Mouse (Mus musculus): ENCODE measurements at regions not wholly inside any gene's neighbourhood (a gene's known extent, or its start where the extent isn't known, plus 50 kb on each side); places are given as distances from the start of the nearest gene placed in this dataset.

GRCm38 (mm10) chr2:92856047-92856446 lies 58.9 kb upstream of the Syt13 start:
- 69% methylated on average over 12 of the region's 12 CpGs for WGBS
- no peak overlapping the region for H3K4me3 ChIP-seq (ENCODE audit: extremely low read depth, insufficient read depth, insufficient read length)
- no peaks in the 10 kb centered on the region for H3K36me3 ChIP-seq (ENCODE audit: control insufficient read depth, insufficient read depth, low read length)
- H3K27me3 ChIP-seq (ENCODE audit: control insufficient read depth, insufficient read depth, low read length): no peaks in the 10 kb centered on the region
- no peak for TF ChIP-seq CTCF (IDR thresholded peaks at IDR 0.05; ENCODE audit: extremely low read depth, insufficient read depth, insufficient read length, insufficient replicate concordance)
- no peak for TF ChIP-seq POLR2A (IDR thresholded peaks at IDR 0.05; ENCODE audit: low read depth, low read length)
- H3K4me1 ChIP-seq (ENCODE audit: control insufficient read depth, insufficient read depth, insufficient read length): no peaks in the 10 kb centered on the region
- no peak for DNase-seq (ENCODE audit: low read depth in 1 of 2, low spot score in 2 of 2)
- no peak overlapping the region for H3K27ac ChIP-seq (ENCODE audit: insufficient read depth, low read length)

GRCm38 (mm10) chr2:92860502-92861197 lies 54.2 kb upstream of the Syt13 start:
- DNase-seq (ENCODE audit: low read depth in 1 of 2, low spot score in 2 of 2): no peak
- WGBS: 79% methylated on average over 8 of the region's 8 CpGs
- H3K4me1 ChIP-seq (ENCODE audit: control insufficient read depth, insufficient read depth, insufficient read length): no peaks in the 10 kb centered on the region
- no peak overlapping the region for H3K27ac ChIP-seq (ENCODE audit: insufficient read depth, low read length)
- no peak overlapping the region for H3K4me3 ChIP-seq (ENCODE audit: extremely low read depth, insufficient read depth, insufficient read length)
- H3K36me3 ChIP-seq (ENCODE audit: control insufficient read depth, insufficient read depth, low read length): no peaks in the 10 kb centered on the region
- no peaks in the 10 kb centered on the region for H3K27me3 ChIP-seq (ENCODE audit: control insufficient read depth, insufficient read depth, low read length)
- no peak for TF ChIP-seq POLR2A (IDR thresholded peaks at IDR 0.05; ENCODE audit: low read depth, low read length)
- TF ChIP-seq CTCF (IDR thresholded peaks at IDR 0.05; ENCODE audit: extremely low read depth, insufficient read depth, insufficient read length, insufficient replicate concordance): no peak
